Mouse (Mus musculus) gastrocnemius, postnatal 36 days (tissue): ENCODE data around the gene Slc44a3. TPM values are rescaled to one million over a fixed set of nuclear protein-coding genes. Genes with fewer than 3 reads are reported as not detected.

Experiments
- total RNA-seq, 2 experiments: library from RNA; stranded (reverse); gene quantifications; 2 replicates each; pipeline ENCODE4 v1.2.3; 2021

The Slc44a3 gene
- total RNA-seq, 2 experiments from 2014 or later, result not detected

Other genes with a start within 250 kb of the Slc44a3 start
- gene Tmem56, start 249.3 kb downstream of the Slc44a3 start, total RNA-seq, result 10 to 100 TPM; 33.7 to 37.2 TPM
- gene Alg14, start 240.6 kb downstream of the Slc44a3 start, total RNA-seq, result 1 to 10 TPM; 7.0 to 8.7 TPM
- gene Cnn3, start 105.9 kb downstream of the Slc44a3 start, total RNA-seq, result 10 to 100 TPM; 19.5 to 22.7 TPM
- not detected for gene 4930432M17Rik, start 138.4 kb upstream of the Slc44a3 start, total RNA-seq
- gene F3, start 191.1 kb upstream of the Slc44a3 start, total RNA-seq, result 1 to 10 TPM; 4.7 to 5.0 TPM